Mouse (Mus musculus): ENCODE data around the gene Cntn4. TPM values are rescaled to one million over a fixed set of nuclear protein-coding genes. Genes with fewer than 3 reads are reported as not detected.

Cntn4 gene
- polyA plus RNA-seq, 1 experiment from 2014 or later = 0.77 TPM

DNA sequence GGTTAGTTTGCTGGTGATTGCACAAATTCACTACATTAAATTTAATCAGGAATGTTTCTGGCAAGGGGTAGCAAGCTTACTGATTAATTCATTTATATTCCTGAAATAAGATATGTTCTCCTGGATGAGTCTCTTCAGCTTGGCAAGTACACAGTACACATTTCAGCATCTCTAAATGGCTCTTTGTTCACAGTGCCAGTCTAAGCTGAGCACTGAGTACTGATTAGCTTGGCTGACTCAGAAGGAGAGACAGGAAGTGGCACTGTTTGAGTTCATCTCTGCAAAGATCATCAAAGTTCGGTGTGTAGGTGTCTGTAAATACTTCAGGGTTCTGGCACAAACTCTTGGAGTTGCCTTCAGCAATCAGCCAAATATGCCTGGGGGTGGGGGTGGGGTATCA is 169.8 kb downstream of the Cntn4 start:
- no peak overlapping the region for H3K4me2 ChIP-seq (replicated peaks)
- no peak for ATAC-seq
- no peaks in the 10 kb centered on the region for H3K27me3 ChIP-seq (replicated peaks)
- H3K4me1 ChIP-seq (replicated peaks) = no peaks in the 10 kb centered on the region
- no peak overlapping the region for H3K27ac ChIP-seq
- no peak overlapping the region for H3K9ac ChIP-seq
- 44% methylated on average over 1 of the region's 1 CpGs for WGBS
- no peak overlapping the region for H3K4me3 ChIP-seq (replicated peaks)
- H3K36me3 ChIP-seq = no peaks in the 10 kb centered on the region
- no peaks in the 10 kb centered on the region for H3K9me3 ChIP-seq

- Histone ChIP-seq H3K27ac (no peak overlapping the region), H3K9ac (no peak overlapping the region), H3K27me3 (replicated peaks) (no peaks in the 10 kb centered on the region), H3K4me3 (replicated peaks) (no peak overlapping the region), H3K4me1 (replicated peaks) (no peaks in the 10 kb centered on the region), H3K4me2 (replicated peaks) (no peak overlapping the region), H3K36me3 (no peaks in the 10 kb centered on the region), H3K9me3 (no peaks in the 10 kb centered on the region)
- ATAC-seq = no peak
- 77% methylated on average over 4 of the region's 4 CpGs for WGBS
Measured at GRCm38 (mm10) chr6:105892838-105893237, 215.4 kb downstream of the Cntn4 start.

DNA sequence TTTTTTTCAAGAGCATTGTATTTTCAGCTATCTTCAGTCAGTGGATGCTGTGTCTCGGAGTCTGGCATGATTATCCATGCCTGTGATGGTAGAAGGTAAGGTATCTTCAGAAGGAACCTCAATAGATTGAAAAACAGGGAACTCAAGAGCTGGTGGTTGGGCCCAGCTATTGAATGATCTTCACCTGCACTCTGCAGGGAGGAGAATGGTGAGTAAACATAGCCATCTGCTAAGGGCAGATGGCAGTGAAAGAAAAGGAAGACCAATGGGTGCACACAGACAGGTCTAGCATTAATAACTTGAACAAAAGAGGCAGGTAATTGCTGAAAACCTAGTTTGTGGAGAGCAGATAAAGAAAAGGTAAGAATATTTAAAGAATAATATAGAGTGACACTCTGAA is 261.0 kb downstream of the Cntn4 start:
- H3K9me3 ChIP-seq = no peaks in the 10 kb centered on the region
- H3K36me3 ChIP-seq = no peaks in the 10 kb centered on the region
- H3K4me2 ChIP-seq (replicated peaks) = no peak overlapping the region
- no peak overlapping the region for H3K4me3 ChIP-seq (replicated peaks)
- H3K4me1 ChIP-seq (replicated peaks) = no peaks in the 10 kb centered on the region
- no peaks in the 10 kb centered on the region for H3K27me3 ChIP-seq (replicated peaks)
- H3K9ac ChIP-seq = no peak overlapping the region
- 82% methylated on average over 1 of the region's 1 CpGs for WGBS
- no peak overlapping the region for H3K27ac ChIP-seq
- ATAC-seq = no peak

DNA sequence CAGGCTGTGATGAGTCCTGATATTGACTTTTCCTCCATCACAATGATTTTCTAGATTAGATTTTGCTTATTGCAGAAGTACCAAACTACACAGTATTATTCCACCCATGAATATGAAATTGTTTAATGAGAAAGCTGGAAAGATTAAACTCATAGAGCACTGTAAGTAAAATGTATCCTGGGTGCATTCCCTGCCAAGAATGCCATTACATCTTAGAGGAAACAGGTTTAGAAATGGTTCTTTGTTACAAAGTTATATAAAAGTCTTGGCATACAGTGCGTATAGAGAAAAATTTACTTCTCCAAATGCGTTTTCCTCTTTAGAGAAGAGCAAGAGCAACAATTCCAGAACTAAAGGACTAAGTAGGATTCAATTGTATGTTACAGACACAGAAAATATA is 261.8 kb downstream of the Cntn4 start:
- 78% methylated on average over 2 of the region's 2 CpGs for WGBS
- Histone ChIP-seq H3K4me2 (replicated peaks) (no peak overlapping the region), H3K27me3 (replicated peaks) (no peaks in the 10 kb centered on the region), H3K36me3 (no peaks in the 10 kb centered on the region), H3K4me1 (replicated peaks) (no peaks in the 10 kb centered on the region), H3K9me3 (no peaks in the 10 kb centered on the region), H3K27ac (no peak overlapping the region), H3K9ac (no peak overlapping the region), H3K4me3 (replicated peaks) (no peak overlapping the region)
- ATAC-seq = no peak

GRCm38 (mm10) chr6:105940591-105940990 is 263.1 kb downstream of the Cntn4 start:
- H3K36me3 ChIP-seq = no peaks in the 10 kb centered on the region
- no peaks in the 10 kb centered on the region for H3K9me3 ChIP-seq
- no peaks in the 10 kb centered on the region for H3K4me1 ChIP-seq (replicated peaks)
- no peak overlapping the region for H3K4me2 ChIP-seq (replicated peaks)
- H3K27me3 ChIP-seq (replicated peaks) = no peaks in the 10 kb centered on the region
- ATAC-seq = no peak
- no peak overlapping the region for H3K27ac ChIP-seq
- no peak overlapping the region for H3K9ac ChIP-seq
- H3K4me3 ChIP-seq (replicated peaks) = no peak overlapping the region

- Histone ChIP-seq H3K4me2 (replicated peaks) (no peak overlapping the region), H3K9me3 (no peaks in the 10 kb centered on the region), H3K27me3 (replicated peaks) (no peaks in the 10 kb centered on the region), H3K36me3 (no peaks in the 10 kb centered on the region), H3K4me3 (replicated peaks) (no peak overlapping the region), H3K4me1 (replicated peaks) (no peaks in the 10 kb centered on the region), H3K27ac (no peak overlapping the region), H3K9ac (no peak overlapping the region)
- 76% methylated on average over 1 of the region's 1 CpGs for WGBS
- no peak for ATAC-seq
Measured at GRCm38 (mm10) chr6:105991492-105991891, 314.0 kb downstream of the Cntn4 start.

DNA sequence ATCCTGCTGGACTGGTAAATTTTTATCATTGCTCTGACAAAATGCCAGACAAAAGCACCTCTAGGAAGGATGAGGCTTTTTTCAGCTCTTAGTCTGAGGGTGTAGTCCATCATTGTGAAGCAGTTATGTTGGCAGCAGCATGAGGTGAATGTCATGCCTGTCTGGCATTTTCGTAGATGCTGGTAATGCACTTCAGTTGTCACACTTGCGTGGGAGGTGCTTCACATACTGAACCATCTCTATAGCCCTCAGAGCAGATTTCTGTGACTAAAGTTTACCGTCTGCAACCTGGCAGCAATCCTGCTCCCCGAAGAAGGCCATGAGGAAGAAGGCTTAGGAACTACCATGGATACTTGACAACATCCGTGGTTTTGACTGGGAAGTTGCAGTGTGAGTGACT is 335.6 kb downstream of the Cntn4 start:
- H3K9me3 ChIP-seq = no peaks in the 10 kb centered on the region
- H3K36me3 ChIP-seq = no peaks in the 10 kb centered on the region
- no peak overlapping the region for H3K4me2 ChIP-seq (replicated peaks)
- H3K4me3 ChIP-seq (replicated peaks) = no peak overlapping the region
- ATAC-seq = no peak
- no peaks in the 10 kb centered on the region for H3K27me3 ChIP-seq (replicated peaks)
- H3K27ac ChIP-seq = no peak overlapping the region
- no peaks in the 10 kb centered on the region for H3K4me1 ChIP-seq (replicated peaks)
- whole genome bisulfite sequencing = 78% methylated on average over 5 of the region's 5 CpGs
- no peak overlapping the region for H3K9ac ChIP-seq

- Histone ChIP-seq H3K9me3 (no peaks in the 10 kb centered on the region), H3K4me2 (replicated peaks) (no peak overlapping the region), H3K4me3 (replicated peaks) (no peak overlapping the region), H3K4me1 (replicated peaks) (no peaks in the 10 kb centered on the region), H3K27ac (no peak overlapping the region), H3K9ac (no peak overlapping the region), H3K27me3 (replicated peaks) (no peaks in the 10 kb centered on the region), H3K36me3 (no peaks in the 10 kb centered on the region)
- no peak for ATAC-seq
- 79% methylated on average over 1 of the region's 1 CpGs for WGBS
Measured at GRCm38 (mm10) chr6:106015126-106015525, 337.7 kb downstream of the Cntn4 start.

- ATAC-seq = no peak
- Histone ChIP-seq H3K4me1 (replicated peaks) (no peaks in the 10 kb centered on the region), H3K36me3 (no peaks in the 10 kb centered on the region), H3K9ac (no peak overlapping the region), H3K27me3 (replicated peaks) (no peaks in the 10 kb centered on the region), H3K27ac (no peak overlapping the region), H3K4me3 (replicated peaks) (no peak overlapping the region), H3K4me2 (replicated peaks) (no peak overlapping the region), H3K9me3 (no peaks in the 10 kb centered on the region)
- WGBS = 72% methylated on average over 2 of the region's 2 CpGs
Measured at GRCm38 (mm10) chr6:106048878-106049277, 371.4 kb downstream of the Cntn4 start.

DNA sequence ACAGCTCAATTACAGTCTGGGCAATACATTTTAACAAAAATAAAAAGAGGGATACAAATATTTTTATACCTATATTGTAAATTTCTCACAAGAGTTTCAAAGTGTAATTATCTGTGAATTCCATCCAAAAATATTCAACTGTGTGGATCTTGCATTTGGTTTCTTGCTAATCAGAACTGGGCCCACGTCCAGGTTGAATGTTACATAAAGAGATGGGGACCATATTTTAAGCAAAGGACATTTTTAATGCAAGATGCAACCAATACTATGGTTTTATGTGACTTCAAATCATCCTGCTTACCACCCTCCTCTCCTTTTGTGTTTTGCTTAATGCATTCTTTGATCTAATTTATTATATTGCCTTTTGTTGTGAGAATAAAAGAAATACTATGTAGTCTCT is 378.7 kb downstream of the Cntn4 start:
- ATAC-seq = no peak
- no peak overlapping the region for H3K4me2 ChIP-seq (replicated peaks)
- no peak overlapping the region for H3K27ac ChIP-seq
- no peaks in the 10 kb centered on the region for H3K4me1 ChIP-seq (replicated peaks)
- H3K4me3 ChIP-seq (replicated peaks) = no peak overlapping the region
- H3K9me3 ChIP-seq = no peaks in the 10 kb centered on the region
- H3K36me3 ChIP-seq = no peaks in the 10 kb centered on the region
- no peak overlapping the region for H3K9ac ChIP-seq
- 58% methylated on average over 1 of the region's 1 CpGs for WGBS
- H3K27me3 ChIP-seq (replicated peaks) = no peaks in the 10 kb centered on the region

DNA sequence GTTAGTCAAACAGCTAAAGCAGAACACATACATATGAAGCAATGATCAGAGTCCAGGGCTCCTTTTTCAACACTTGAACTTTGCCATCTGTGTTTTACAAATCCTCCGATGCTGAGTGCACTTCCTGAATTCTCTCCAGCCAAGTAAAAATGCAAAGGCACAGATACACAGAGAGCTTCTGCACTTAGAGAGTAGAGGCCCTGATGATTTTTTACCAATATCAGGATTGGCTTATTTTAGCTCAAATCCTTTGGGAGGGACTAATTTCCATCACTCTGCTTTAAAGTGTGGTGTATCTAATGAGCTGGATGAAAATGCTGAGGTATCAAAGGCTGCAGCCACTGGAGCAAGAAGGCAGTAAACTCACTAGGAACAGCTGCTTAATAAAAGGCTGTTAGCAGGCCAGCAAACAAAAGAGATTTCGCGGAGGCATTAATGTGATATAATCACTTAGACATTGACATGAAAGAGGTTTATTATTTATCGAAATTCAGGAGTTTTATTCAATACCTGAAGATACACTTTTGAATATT is 400.7 kb downstream of the Cntn4 start:
- H3K27me3 ChIP-seq (replicated peaks) = no peaks in the 10 kb centered on the region
- H3K4me1 ChIP-seq (replicated peaks) = no peaks in the 10 kb centered on the region
- H3K9ac ChIP-seq = no peak overlapping the region
- no peak for ATAC-seq
- H3K4me3 ChIP-seq (replicated peaks) = no peak overlapping the region
- 61% methylated on average over 4 of the region's 4 CpGs for WGBS
- H3K9me3 ChIP-seq = no peaks in the 10 kb centered on the region
- H3K36me3 ChIP-seq = no peaks in the 10 kb centered on the region
- no peak overlapping the region for H3K4me2 ChIP-seq (replicated peaks)
- H3K27ac ChIP-seq = no peak overlapping the region

DNA sequence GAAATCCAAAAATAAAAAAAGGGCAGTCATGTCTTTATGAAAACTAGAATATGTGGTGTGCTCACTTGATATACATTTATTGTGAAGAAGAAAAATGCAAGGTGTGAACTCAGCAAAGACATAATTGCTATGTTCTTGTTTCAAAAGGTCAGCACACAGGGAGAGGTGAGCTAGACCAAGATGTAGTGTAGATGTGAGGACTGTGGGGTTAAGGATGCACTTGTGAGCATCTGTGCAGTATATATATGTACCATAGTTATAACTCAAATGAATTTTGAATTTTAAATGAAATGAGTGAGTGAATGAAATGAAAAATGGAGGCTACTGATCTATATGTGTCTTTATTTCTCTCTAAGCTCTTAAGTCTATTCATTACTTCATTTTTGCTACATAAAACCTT is 401.2 kb downstream of the Cntn4 start:
- no peak overlapping the region for H3K4me2 ChIP-seq (replicated peaks)
- no peak for ATAC-seq

GRCm38 (mm10) chr6:106097856-106098255 is 420.4 kb downstream of the Cntn4 start:
- WGBS = 56% methylated on average over 4 of the region's 4 CpGs
- Histone ChIP-seq H3K4me1 (replicated peaks) (no peaks in the 10 kb centered on the region), H3K27ac (no peak overlapping the region), H3K36me3 (no peaks in the 10 kb centered on the region), H3K4me2 (replicated peaks) (no peak overlapping the region), H3K27me3 (replicated peaks) (no peaks in the 10 kb centered on the region), H3K9me3 (no peaks in the 10 kb centered on the region), H3K9ac (no peak overlapping the region), H3K4me3 (replicated peaks) (no peak overlapping the region)
- no peak for ATAC-seq

More for the DNA sequence above, 401.2 kb downstream of the Cntn4 start:
- Histone ChIP-seq H3K4me1 (replicated peaks) (no peaks in the 10 kb centered on the region), H3K9me3 (no peaks in the 10 kb centered on the region), H3K4me3 (replicated peaks) (no peak overlapping the region), H3K36me3 (no peaks in the 10 kb centered on the region), H3K9ac (no peak overlapping the region), H3K27ac (no peak overlapping the region), H3K27me3 (replicated peaks) (no peaks in the 10 kb centered on the region)
